14 mouse cellular contexts compared by ENCODE assay signal in the genomic region with DNA sequence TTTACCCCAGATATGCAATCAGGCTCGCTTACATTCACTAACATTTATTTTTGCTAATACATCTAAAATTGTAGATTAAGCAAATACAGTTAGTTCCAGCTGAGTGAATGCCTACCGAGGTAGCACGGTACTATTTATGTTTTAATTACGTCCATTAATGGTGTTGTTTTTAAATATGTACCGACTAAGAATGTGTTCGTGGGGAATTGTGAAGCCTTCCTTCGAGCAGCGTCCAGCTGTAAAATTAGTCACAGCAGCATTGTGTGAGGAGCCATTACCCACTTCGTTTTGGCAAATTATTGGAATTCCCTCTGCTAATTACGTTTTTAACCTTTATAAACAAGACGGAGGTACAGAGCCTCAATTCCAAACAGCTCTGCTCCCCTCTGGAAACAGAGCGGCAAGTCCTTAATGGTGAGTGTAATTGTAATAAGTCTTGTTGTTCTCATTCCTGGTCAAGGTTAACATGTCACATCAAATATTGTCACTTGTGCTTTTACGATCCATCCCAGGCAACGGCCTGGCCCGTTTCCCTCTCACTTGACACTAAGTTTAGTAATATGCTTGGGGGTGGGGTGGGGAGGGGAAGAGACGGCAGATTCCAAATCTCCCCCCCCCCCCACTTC.
DNase-seq lines count a peak whose midpoint lies in the region; ATAC-seq and TF ChIP-seq lines count a peak whose summit lies in the region.
"Had no signal": no experiment of that assay in that cellular context is flagged by ENCODE, and none has a peak within 500 bp of the region (broad histone marks: within the 10 kb centered on the region; RNA-seq: fewer than 3 reads in every experiment).

No protein-coding gene starts in this region.

- no peak overlapping the region for H3K4me3 ChIP-seq in intestine, embryonic 14.5 days (ENCODE audit: low read depth, low read length)
- no peak overlapping the region for H3K4me3 ChIP-seq in intestine, embryonic 15.5 days (replicated peaks)
- no peak overlapping the region for H3K4me3 ChIP-seq in embryonic facial prominence, embryonic 14.5 days (ENCODE audit: low read depth, low read length)
- no peak overlapping the region; the same call in 1 of the 2 replicates for H3K4me3 ChIP-seq in forebrain, postnatal 0 days (ENCODE audit: low read depth, low read length)
- peak overlapping the region; percentile 10; the same call in 1 of the 2 replicates for H3K4me3 ChIP-seq in neural tube, embryonic 13.5 days
- H3K4me3 ChIP-seq: embryonic facial prominence, embryonic 15.5 days; left cerebral cortex, adult 2 months; liver, embryonic 12.5 days had no signal

- DNase-seq in intestine, embryonic 14.5 days (ENCODE audit: low spot score), result no peak
- peak; percentile 13 for DNase-seq in embryonic facial prominence, embryonic 14.5 days (ENCODE audit: low spot score)
- DNase-seq in forebrain, postnatal 0 days, result peak; percentile 27
- no peak for DNase-seq in urinary bladder, postnatal 36 days (ENCODE audit: low spot score in 2 of 2)
- DNase-seq: kidney, postnatal 36 days; lung, postnatal 14 days; thymus, postnatal 4 days had no signal

- no peaks in the 10 kb centered on the region for H3K4me1 ChIP-seq in intestine, embryonic 14.5 days (replicated peaks; ENCODE audit: control insufficient read depth, insufficient read depth, low read length)
- no peaks in the 10 kb centered on the region for H3K4me1 ChIP-seq in intestine, embryonic 15.5 days (replicated peaks)
- H3K4me1 ChIP-seq in embryonic facial prominence, embryonic 14.5 days (ENCODE audit: control insufficient read depth, insufficient read depth, low read length), result no peaks in the 10 kb centered on the region
- H3K4me1 ChIP-seq in forebrain, postnatal 0 days (ENCODE audit: insufficient read depth), result no peaks in the 10 kb centered on the region
- H3K4me1 ChIP-seq in neural tube, embryonic 13.5 days (replicated peaks), result peaks cover 28% of the 10 kb centered on the region
- H3K4me1 ChIP-seq: embryonic facial prominence, embryonic 15.5 days; liver, embryonic 12.5 days had no signal

- 34% methylated on average over 16 of the region's 16 CpGs for WGBS in intestine, embryonic 14.5 days
- WGBS in intestine, embryonic 15.5 days, result 32% methylated on average over 16 of the region's 16 CpGs
- 43% methylated on average over 16 of the region's 16 CpGs for WGBS in embryonic facial prominence, embryonic 14.5 days
- WGBS in forebrain, postnatal 0 days, result 8% methylated on average over 16 of the region's 16 CpGs
- WGBS in neural tube, embryonic 13.5 days, result 21% methylated on average over 16 of the region's 16 CpGs

- ATAC-seq in intestine, embryonic 14.5 days (replicated peaks; ENCODE audit: low FRiP score, low TSS enrichment, low read depth), result no peak
- ATAC-seq in intestine, embryonic 15.5 days, result no peak
- ATAC-seq in embryonic facial prominence, embryonic 14.5 days (ENCODE audit: low read depth), result no peak
- no peak for ATAC-seq in forebrain, postnatal 0 days
- peak; percentile 54 for ATAC-seq in neural tube, embryonic 13.5 days (ENCODE audit: low read depth)
- ATAC-seq in megakaryocyte-erythroid progenitor cell, adult 5-6 weeks (replicated peaks; ENCODE audit: low FRiP score, low TSS enrichment, poor library complexity, severe bottlenecking), result no peak
- ATAC-seq: liver, embryonic 12.5 days; Patski had no signal

- no peaks in the 10 kb centered on the region for H3K9me3 ChIP-seq in intestine, embryonic 14.5 days (ENCODE audit: control insufficient read depth, low read length)
- no peaks in the 10 kb centered on the region for H3K9me3 ChIP-seq in intestine, embryonic 15.5 days
- no peaks in the 10 kb centered on the region for H3K9me3 ChIP-seq in embryonic facial prominence, embryonic 14.5 days (ENCODE audit: control insufficient read depth, low read length)
- H3K9me3 ChIP-seq in forebrain, postnatal 0 days (ENCODE audit: low read length), result no peaks in the 10 kb centered on the region
- H3K9me3 ChIP-seq in neural tube, embryonic 13.5 days, result no peaks in the 10 kb centered on the region
- H3K9me3 ChIP-seq: embryonic facial prominence, embryonic 15.5 days; liver, embryonic 12.5 days had no signal

- H3K4me2 ChIP-seq in intestine, embryonic 14.5 days (ENCODE audit: low read length), result peak overlapping the region; percentile 4; the same call in 1 of the 2 replicates
- no peak overlapping the region for H3K4me2 ChIP-seq in intestine, embryonic 15.5 days (replicated peaks)
- no peak overlapping the region for H3K4me2 ChIP-seq in embryonic facial prominence, embryonic 14.5 days (ENCODE audit: low read depth, low read length)
- peak overlapping the region; percentile 31; the same call in 1 of the 2 replicates for H3K4me2 ChIP-seq in forebrain, postnatal 0 days (ENCODE audit: low read depth)
- H3K4me2 ChIP-seq in neural tube, embryonic 13.5 days, result peak overlapping the region; percentile 47
- H3K4me2 ChIP-seq: embryonic facial prominence, embryonic 15.5 days; liver, embryonic 12.5 days had no signal

- H3K36me3 ChIP-seq in intestine, embryonic 14.5 days (ENCODE audit: control insufficient read depth, insufficient read depth, low read length), result no peaks in the 10 kb centered on the region
- no peaks in the 10 kb centered on the region for H3K36me3 ChIP-seq in intestine, embryonic 15.5 days
- no peaks in the 10 kb centered on the region for H3K36me3 ChIP-seq in embryonic facial prominence, embryonic 14.5 days (ENCODE audit: control insufficient read depth, insufficient read depth, low read length)
- no peaks in the 10 kb centered on the region for H3K36me3 ChIP-seq in forebrain, postnatal 0 days (ENCODE audit: insufficient read depth)
- H3K36me3 ChIP-seq in neural tube, embryonic 13.5 days, result no peaks in the 10 kb centered on the region
- H3K36me3 ChIP-seq: embryonic facial prominence, embryonic 15.5 days; liver, embryonic 12.5 days had no signal

- no peak overlapping the region for H3K27ac ChIP-seq in intestine, embryonic 14.5 days (ENCODE audit: low read depth)
- H3K27ac ChIP-seq in intestine, embryonic 15.5 days, result no peak overlapping the region
- no peak overlapping the region for H3K27ac ChIP-seq in embryonic facial prominence, embryonic 14.5 days (replicated peaks; ENCODE audit: low read depth, low read length)
- no peak overlapping the region for H3K27ac ChIP-seq in forebrain, postnatal 0 days (ENCODE audit: low read depth, low read length)
- peak overlapping the region; percentile 42; the same call in 1 of the 2 replicates for H3K27ac ChIP-seq in neural tube, embryonic 13.5 days (replicated peaks)
- H3K27ac ChIP-seq: embryonic facial prominence, embryonic 15.5 days; left cerebral cortex, adult 2 months; liver, embryonic 12.5 days had no signal

- no peak overlapping the region for H3K9ac ChIP-seq in intestine, embryonic 14.5 days (ENCODE audit: low read length)
- H3K9ac ChIP-seq in intestine, embryonic 15.5 days, result no peak overlapping the region
- H3K9ac ChIP-seq in embryonic facial prominence, embryonic 14.5 days (ENCODE audit: low read depth, low read length), result no peak overlapping the region
- no peak overlapping the region for H3K9ac ChIP-seq in forebrain, postnatal 0 days
- H3K9ac ChIP-seq in neural tube, embryonic 13.5 days, result no peak overlapping the region
- H3K9ac ChIP-seq: embryonic facial prominence, embryonic 15.5 days; liver, embryonic 12.5 days had no signal

- no peak for TF ChIP-seq CTCF in forebrain, postnatal 0 days (IDR thresholded peaks at IDR 0.05; ENCODE audit: low read depth)

- 0 out of 2 replicates have a peak, but pooled peaks cover 9% of the 10 kb centered on the region for H3K27me3 ChIP-seq in intestine, embryonic 14.5 days (replicated peaks; ENCODE audit: control insufficient read depth, insufficient read depth, low read length)
- no peaks in the 10 kb centered on the region for H3K27me3 ChIP-seq in intestine, embryonic 15.5 days (replicated peaks)
- H3K27me3 ChIP-seq in embryonic facial prominence, embryonic 14.5 days (replicated peaks; ENCODE audit: control insufficient read depth, insufficient read depth, low read length), result peaks cover 12% of the 10 kb centered on the region
- peaks cover 13% of the 10 kb centered on the region for H3K27me3 ChIP-seq in forebrain, postnatal 0 days (ENCODE audit: insufficient read depth, low read length)
- no peaks in the 10 kb centered on the region for H3K27me3 ChIP-seq in neural tube, embryonic 13.5 days
- H3K27me3 ChIP-seq: liver, embryonic 12.5 days had no signal

Comparison
In these comparisons a context has a peak if more than half of its experiments do, and no peak if none do; other contexts are left out.
1. H3K4me2 ChIP-seq: peak in intestine, embryonic 14.5 days (single experiment), forebrain, postnatal 0 days (single experiment) and neural tube, embryonic 13.5 days (single experiment); none in intestine, embryonic 15.5 days (single experiment) and embryonic facial prominence, embryonic 14.5 days (single experiment).
2. DNase-seq: peak in embryonic facial prominence, embryonic 14.5 days (single experiment) and forebrain, postnatal 0 days (single experiment); none in intestine, embryonic 14.5 days (single experiment) and urinary bladder, postnatal 36 days (0 of 2).